Mouse (Mus musculus) R1 (cell line): Measurements from ENCODE around the gene Gm20388.

Experiments used
- DNase-seq: peaks from one replicate; pipeline ENCODE4 v3.0.0-alpha.2; 2018; ENCODE audit warnings: low read depth, low spot score

Gene Gm20388

DNA sequence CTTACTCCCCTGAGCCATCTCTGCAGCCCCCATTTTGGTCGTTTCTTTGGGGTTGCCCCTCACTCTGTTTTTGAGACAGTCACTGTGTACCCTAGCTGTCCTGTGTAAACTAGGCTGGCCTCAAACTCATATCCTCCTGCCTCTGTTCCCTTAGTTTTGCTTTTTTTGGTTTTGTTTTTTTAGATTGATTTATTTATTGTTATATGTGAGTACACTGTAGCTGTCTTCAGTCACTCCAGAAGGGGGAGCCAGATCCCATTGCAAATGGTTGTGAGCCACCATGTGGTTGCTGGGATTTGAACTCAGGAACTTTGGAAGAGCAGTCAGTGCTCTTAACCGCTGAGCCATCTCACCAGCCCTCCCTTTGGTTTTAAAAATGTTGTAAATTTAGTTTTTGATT is 3195.9 kb downstream of the Gm20388 start:
- peak; percentile 55 for DNase-seq

DNA sequence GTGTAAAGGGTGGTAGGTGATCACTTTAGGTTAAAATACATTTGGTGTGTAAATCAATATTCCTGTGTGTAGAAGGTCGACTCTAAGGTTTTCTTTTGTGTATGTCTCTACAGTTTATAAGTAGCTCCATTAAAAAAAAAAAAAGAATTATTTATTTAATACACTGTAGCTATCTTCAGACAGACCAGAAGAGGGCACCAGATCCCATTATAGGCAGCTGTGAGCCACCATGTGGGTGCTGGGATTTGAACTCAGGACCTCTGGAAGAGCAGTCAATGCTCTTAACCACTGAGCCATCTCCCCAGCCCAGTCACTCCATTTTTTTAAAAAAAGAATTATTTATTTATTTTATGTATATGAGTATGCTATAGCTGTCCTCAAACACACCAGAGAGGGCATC is 3197.4 kb downstream of the Gm20388 start:
- no peak for DNase-seq

DNA sequence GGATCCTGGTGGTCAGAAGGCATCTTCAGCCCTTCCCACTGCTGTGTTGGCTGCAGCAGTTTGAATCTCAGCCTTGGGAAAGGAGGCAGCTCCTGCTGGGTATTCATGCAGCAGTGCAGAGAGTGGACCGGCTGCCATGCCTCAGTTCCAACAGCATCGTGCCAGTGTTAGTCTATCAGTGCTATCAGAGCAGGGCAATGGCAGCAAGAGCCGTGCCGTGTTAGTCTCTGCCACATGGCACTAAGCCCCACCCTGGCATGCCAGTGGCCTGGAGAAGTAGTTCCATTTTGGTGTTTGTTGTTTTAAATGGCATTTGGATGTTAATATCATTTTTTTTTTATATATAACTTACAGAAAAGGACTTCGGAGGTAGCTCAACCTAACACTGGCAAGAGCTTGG is 3198.3 kb downstream of the Gm20388 start:
- no peak for DNase-seq

DNA sequence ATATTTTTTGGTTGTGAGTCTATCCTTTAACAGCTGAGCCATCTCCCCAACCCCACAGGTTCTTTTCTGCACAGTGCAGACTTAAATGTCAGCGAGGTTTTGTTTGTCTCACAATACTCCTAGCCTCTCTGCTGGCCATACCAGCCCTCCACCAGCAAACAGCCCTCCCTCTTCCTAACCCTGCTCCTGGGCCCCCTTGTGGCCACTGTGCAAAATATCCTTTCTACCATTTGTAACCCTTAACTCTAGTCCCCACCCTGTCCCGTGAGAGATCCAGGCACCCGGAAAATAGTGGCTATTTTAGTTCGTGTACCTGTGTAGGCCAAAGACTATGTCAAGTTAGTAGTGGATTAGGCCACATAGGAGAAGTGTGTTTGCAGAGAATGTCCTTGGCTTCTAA is 3200.0 kb downstream of the Gm20388 start:
- peak; percentile 83 for DNase-seq

DNA sequence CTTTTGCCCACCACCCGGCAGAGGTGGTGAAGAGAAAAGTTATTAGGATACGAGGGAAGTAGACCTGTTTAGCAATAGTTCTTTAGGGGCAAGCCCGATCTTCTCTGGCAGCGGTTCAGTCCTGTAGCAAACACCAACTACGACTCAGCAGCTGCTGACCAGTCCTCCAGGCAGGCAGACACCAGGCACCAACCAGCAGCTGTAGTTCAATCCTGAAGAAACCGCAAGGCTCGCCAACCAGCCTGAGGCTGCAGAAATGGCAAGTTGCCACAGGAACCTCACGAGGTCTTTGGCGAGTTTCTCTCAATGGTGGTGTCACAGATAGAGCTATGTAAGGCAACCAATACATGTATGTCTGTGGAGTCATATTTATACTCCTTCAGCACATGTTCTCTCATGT is 3202.3 kb downstream of the Gm20388 start:
- DNase-seq: no peak

DNA sequence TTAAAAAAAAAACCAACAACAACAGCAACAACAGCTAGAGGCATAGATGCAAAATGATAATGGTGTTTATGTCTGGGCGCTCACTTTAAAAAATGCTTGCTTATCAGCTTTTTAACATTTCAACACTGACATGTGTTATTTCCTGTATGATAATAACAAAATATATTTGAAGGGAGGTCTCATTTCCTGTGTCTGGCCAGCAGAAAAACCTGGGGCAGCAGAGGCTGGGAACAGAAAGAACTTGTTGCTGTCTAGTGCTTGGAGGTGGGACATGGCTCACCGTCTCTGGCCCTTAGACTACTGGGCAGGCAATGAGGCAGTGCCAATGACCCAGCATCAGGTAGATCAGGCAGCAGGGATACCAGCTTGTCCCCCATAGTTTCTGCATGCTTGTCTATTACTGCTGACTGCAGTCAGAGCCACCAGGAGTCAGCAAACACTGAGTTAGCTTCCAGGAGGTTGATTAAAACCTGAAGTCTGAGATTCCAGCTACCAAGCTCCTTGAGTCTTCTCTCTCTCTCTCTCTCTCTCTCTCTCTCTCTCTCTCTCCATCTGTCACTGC is 3203.3 kb downstream of the Gm20388 start:
- no peak for DNase-seq

DNA sequence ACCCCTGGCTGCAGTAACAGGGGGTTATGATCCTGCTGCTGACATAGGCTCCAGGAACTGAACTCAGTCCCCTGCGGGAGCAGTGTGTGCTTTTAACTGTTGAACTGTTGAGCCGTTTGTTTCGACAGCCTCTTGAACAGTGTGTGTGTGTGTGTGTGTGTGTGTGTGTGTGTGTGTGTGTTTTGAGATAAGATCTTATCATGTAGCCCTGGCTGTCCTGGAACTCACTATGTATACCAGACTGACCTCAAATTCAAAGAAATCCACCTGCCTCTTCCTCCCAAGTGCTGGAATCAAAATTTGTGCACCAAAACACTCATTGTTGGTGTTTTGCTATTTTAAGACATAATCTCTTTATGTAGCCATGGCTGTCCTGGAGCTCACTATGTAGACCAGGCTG is 3204.0 kb downstream of the Gm20388 start:
- no peak for DNase-seq

DNA sequence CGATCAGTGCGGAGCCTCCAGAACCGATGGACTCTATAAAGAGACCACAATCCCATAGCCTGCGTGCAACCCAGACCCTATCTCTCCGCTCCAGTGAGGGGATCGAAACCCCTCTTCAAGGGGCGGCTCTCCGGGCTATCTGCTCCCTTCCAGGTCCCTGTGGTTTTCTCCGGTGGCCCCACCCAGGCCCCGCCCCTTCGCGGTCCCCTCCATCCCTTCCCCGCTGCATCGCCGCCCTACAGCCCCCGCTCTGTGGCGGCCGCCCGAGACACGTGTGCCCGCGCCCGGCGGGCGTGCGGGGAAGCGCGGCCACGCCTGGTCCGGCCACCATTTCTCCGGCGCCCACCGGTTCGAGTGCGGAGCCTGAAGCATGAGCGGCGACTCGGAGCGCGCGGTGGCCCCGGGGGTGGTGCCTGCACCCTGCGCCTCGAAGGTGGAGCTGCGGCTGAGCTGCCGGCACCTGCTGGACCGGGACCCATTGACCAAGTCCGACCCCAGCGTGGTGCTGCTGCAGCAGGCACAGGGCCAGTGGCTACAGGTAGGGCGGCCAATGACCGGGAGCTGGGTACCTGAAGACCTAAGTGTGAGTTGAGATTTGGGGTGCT is 3206.6 kb downstream of the Gm20388 start, which contains the start of gene Cpne7:
Gene Cpne7, plus strand, starts transcription at position 248 of the 605 bp plus-strand sequence.
- DNase-seq: no peak

DNA sequence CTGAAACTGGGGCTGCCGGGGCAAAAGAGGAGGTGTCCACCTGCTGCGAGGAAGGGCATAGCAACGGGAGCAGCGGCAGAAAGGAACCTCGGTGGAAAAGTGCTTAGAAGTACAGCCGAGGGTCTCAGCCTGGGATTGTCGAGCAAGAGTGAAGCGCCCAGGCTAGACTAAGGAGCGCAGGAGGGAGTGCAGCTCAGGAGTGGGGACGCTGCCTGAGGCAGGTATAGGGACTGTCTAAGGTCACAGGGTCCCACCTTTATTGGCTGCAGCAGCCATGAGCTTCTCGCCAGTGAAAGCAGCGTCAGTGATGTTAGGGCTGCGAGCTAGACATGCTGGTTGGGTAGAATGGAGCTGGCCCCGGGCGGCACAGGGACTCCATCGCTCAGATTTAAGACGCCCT is 3207.1 kb downstream of the Gm20388 start:
- DNase-seq: no peak

DNA sequence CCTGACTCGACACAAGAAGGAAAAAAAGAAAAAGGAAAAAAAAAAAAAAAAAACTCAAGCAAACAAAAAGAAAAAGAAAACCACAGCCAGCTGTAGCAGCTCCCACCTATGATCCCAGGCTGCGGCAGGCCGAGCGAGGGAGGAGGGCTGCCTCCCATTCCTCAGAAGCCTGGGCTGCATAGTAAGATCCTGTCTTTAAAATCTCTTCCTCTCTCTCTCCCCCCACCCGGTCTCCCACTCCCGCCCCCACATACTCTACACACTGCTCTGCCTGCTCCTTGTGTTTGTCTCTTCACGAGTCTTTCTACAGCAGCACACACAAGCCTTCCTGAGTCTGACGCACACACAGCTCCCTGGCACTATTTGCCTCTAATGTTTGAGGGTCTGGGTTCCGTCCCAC is 3211.4 kb downstream of the Gm20388 start:
- DNase-seq: no peak

DNA sequence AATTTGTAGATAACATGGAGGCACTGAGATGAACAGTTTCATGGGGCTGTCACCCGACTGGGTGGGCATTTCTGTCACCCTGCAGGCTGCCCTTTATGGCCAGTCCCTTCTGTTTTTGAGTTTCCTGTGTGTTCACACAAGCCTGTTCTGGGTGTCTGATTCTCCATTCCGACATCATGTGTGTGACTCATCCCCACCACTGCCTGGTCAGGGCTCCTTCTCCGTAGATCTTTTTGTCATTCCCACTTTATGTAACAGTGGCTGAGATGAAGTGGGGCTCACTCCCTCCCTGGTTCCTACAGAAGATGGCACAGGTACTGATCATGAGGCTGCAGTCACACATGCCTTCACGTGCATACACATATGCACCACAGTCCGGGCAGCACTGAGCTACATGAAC is 3212.0 kb downstream of the Gm20388 start:
- no peak for DNase-seq

DNA sequence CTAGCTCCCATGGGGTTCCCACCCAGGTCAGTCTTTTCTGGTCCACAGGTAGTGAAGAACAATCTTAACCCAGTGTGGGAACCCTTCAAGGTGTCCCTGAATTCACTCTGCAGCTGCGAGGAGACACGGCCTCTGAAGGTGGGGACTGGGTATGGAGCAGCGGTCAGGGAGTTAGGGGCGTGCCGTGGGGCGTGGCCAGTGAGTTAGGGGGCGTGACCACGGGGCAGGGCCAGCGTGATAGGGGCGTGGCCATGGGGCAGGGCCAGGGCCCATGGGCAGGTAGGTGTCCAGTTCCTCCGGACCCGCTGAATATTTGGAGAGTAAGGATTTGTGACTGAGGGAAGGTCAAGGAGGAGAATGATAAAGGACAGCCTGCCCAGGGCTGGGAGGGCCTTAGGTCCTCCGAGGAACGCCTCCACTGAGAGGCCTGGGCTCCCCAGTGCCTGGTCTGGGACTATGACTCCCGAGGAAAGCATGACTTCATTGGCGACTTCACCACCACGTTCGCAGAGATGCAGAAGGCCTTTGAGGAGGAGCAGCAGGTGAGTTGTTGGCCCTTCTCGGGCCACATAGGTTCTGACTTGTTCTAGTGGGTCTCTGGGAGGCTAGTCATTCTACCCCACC is 3215.7 kb downstream of the Gm20388 start:
- peak; percentile 54 for DNase-seq

DNA sequence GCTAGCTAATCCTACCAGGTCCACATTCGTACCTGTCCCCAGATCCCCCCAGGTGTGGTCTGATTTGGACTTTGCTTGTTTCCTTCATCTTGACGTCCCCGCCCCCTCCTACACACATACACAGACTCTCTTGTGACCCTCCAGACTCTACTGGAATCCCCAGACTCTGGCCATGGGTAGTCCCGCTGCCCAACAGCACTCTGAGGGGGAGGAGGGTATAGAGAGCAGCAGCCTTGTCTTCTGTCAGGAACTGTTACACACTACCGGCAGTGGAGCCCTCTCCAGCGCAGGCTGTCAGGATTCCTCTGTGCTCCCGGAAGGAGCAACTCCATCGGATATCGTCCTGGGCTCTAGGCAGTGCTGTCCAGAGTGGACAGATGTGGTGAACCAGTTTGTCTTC is 3220.4 kb downstream of the Gm20388 start:
- no peak for DNase-seq

DNA sequence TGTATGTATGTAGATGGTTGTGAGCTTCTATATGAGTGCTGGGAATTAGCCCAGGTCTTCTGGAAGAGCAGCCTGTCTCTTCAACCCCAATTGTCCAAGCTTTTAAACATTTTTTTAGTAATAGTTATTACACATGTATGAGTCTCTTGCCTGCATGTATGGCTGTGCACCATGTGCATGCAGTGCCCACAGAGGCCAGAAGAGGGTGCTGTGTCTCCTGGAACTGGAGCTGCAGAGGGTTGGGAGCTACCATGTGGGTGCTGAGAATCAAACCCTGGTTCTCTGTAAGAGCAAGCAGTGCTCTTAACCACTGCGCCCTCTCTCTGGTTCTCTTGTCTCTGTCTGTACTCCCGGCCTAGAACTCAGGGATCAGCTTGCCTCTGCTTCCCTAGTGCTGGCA is 3222.3 kb downstream of the Gm20388 start:
- peak; percentile 45 for DNase-seq

DNA sequence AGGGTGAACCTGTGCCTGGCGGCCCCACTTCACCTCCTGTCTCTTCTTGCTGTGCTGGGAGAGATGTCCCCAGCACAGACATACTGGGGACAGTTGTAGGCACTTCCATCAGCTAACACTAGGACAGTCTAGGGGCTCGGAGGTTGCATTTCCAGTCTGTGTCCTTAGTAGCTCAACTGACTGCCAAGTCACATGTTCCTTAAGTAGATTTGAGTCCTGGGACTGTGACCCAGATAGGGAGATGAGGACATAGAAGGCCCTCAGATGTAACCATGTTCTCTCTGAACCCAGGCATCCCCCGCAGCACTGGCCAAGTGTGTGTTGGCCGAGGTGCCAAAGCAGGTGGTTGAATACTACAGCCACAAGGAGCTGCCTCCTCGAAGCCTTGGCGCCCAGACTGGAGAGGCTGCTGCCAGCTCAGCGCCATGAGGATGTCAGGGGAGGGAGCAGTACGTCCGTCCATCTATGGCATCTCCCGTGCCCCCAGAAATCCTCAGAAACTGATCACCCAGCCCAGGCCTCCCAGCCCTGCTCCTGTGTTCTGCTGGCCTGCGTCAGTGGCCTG is 3223.6 kb downstream of the Gm20388 start:
- DNase-seq: no peak

DNA sequence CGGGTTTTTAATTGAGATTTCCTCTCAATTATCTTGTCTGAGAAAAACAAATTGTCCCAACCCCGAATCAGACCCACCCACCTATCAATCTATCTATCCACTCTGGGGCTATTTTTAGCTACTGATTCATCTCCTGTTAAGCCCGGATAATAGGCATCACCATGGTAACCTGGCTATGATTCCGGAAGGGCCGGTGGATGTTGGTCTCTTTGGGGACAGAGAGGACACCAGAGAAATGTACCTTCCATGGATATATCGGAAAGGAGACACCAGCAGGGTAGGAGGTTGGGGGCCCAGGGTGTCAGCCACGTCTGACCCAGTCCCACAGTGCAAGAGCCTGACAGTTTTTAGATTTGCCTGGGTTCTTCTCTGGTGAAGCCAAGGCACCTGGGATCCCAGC is 3224.8 kb downstream of the Gm20388 start:
- DNase-seq: no peak

DNA sequence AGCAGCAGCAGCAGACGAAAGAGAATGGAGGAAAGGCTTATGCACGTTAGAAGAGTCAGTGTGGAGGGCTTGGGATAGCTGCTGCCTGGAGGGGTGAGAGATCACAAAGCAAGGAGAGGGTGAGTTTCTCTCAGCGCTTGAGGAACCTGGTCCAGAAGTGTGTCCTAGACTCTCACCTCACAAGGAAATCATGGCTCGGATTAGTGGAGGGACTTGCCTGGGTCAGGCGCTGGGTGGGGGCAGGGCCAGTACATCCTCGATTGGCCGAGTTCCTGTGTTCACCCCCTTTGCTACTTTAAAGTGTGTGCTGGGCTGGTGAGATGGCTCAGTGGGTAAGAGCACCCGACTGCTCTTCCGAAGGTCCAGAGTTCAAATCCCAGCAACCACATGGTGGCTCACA is 3225.2 kb downstream of the Gm20388 start:
- no peak for DNase-seq

DNA sequence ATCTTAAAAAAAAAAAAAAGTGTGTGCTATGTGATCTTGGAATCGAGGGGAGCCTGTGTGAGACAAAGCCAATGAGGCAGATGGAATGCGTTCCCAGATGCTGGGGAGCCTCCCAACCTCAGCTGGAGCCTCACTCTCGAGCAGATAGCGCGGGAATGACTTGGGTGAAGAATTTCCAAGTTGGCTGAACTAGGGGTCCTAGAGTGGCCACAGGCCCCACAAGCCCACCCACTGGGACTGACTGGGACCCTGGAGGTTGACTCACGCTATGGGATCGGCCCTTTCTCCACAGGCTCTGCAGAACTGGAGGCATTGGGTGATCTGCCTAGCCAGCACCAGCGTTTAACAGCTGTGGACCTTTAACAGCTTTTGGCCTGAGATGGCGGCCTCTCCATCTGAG is 3225.6 kb downstream of the Gm20388 start:
- DNase-seq: no peak

DNA sequence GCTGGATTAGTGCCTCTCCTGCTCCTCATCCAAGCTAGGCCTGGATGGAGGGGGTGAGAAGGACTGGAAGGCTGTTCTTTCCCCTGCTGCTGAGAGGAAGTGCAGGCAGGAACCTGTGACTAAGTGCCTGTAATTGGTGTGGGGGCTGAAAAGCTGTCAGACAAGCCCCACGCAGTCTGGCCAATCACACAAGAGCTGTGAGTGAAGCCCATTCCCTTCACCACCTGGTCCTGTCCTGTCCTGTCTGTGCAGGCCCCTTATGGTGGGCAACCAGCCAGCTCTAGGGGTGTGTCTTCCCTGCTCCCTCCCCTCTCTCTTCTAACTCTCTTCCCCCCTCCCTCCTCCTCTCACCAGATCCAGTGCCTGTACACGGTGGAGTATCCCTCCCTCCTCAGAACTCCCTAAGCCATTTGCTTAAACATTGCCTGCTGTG is 3227.0 kb downstream of the Gm20388 start:
- no peak for DNase-seq

DNA sequence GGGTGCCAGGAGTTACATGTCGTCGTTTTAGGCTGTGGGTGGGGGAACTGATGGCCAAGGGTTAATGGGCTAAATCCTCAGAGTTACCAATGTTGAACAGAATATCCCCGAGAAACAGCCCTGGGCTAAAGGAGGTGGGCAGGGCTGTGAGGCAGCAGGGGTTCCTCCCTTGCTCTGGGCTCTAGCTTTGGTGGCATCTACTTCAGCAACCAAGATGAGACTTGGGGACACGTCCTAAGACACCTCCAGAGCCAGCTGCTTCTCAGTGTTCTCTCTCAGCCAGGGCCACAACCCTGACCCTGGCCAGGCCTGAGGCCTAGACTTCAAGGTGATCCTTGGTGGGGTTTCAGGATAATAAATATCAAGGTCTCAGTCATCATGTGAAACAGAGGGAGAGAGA is 3228.1 kb downstream of the Gm20388 start:
- DNase-seq: no peak

DNA sequence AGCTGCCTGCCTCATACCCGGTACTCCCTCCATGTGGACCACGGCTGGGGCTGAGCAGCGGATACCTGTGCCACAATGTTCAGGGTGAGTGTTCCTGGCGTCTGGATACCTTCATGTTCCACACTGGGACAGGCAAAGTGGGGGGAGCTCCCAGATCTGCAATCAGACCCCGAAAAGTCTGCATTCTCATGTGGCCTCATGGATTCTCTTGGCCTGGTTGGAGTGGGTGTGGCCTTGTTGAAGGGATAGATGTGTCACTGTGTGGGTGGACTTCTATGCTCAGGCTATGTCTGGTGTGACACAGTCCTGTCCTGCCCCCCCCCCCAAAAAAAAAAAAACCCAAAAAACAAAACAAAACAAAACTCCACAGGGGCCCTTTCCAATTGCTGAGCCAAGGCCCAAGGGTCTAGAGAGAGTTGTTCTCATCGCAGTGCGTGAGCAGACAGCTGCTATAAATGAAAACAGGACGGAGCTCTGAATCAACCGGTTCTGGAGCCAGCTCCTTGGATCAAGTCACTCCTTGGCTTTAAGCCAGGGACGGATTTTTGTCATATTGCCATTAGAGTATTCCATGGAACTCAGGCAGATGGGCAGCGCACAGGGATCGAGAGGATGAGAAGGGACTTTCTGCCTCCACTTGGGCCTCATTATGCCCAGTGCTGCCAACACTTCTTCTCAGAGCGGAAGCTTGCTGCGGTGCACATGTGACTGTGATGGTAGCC is 3231.3 kb downstream of the Gm20388 start:
- no peak for DNase-seq

DNA sequence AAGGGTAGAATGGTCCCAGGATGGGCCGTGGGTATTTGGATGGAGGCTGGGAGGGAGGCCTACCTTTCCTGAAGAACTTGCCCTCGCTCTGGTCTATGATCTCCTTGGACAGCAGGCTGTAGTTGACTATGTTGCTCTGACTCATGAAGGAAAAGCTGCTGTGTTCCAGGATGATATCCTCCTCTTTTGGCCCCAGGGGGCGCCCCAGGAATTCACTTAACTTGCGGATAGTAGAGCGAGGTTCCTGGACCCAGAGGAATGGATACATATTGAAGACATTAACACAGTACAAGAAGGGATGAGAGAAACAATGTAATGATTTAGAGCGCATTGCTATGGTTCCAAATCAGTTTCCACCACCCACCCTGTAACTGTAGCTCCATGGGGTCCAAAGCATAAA is 3234.6 kb downstream of the Gm20388 start:
- DNase-seq: peak; percentile 57
